Mouse (Mus musculus): ENCODE measurements around the gene Clic5.

DNA sequence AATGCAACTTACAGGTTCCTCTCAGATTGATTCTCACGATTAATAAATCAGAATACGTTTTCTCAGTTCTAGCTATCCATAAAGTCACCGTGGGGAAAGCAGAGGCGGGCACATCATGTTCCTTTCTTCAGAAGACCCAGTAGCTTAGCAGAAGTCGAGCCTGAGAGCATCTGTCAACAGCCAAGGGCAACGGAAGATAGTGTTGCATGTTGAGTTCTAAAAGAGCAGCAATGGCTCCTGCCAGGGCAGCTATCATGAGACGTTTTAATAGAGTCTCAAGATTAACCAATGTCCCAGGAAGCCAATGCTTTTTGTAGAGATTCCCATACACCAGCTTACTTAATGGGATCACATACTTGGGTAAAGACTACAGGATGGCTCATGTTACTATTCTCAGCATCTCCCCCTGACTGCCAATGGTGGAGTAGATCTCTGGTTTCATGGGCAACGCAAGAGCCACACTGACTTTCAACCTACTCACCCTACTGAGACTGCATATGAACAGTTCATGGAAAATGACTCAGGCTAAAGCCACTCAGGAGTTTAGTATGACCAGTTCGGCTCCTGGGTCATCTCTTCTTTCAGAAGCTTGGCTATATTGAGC lies 26.9 kb downstream of the Clic5 start:
- TF ChIP-seq MAFK (IDR thresholded peaks at IDR 0.05; ENCODE audit: insufficient read depth, low read depth, low read length) (no peak), CHD2 (IDR thresholded peaks at IDR 0.05; ENCODE audit: low read depth, low read length) (no peak), HCFC1 (IDR thresholded peaks at IDR 0.05; ENCODE audit: borderline replicate concordance, insufficient read depth, low read length) (no peak)

Measured in ES-E14 (cell line).